Mouse (Mus musculus): ENCODE data around the gene Fancd2. TPM values are rescaled to one million over a fixed set of nuclear protein-coding genes. Genes with fewer than 3 reads are reported as not detected.

The Fancd2 gene
- polyA plus RNA-seq, 1 experiment = 4.8 TPM

DNA sequence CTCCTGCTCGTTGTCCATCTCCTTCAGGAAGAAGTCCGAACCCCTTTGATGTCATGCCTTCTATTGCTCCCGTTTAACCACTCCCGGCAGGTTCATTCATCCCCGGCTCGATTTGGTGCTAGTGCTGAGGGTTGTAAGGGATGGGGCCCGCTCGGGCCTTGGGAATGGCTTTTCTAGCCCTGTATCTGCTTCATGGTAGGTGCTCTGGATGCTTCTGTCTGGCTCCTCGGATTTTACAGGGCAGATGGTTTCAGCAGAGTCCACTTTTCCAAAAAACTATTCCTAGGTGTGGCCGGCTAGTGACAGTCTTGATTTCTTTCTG lies 73.7 kb downstream of the Fancd2 start:
- no peak for TF ChIP-seq CTCF (IDR thresholded peaks at IDR 0.05; ENCODE audit: control insufficient read depth, insufficient read depth, insufficient read length)
- TF ChIP-seq CEBPB (IDR thresholded peaks at IDR 0.05; ENCODE audit: low read depth) = no peak
- no peak for TF ChIP-seq USF1 (IDR thresholded peaks at IDR 0.05; ENCODE audit: low read depth)
- no peak for TF ChIP-seq MYOG (IDR thresholded peaks at IDR 0.05; ENCODE audit: control insufficient read depth, extremely low read depth, insufficient read length)
- Histone ChIP-seq H3K36me3 (ENCODE audit: control insufficient read depth, insufficient read depth) (peaks cover 15% of the 10 kb centered on the region), H3K4me3 (ENCODE audit: insufficient read depth, poor library complexity, severe bottlenecking) (peak overlapping the region; percentile 84), H3K79me2 (ENCODE audit: control insufficient read depth, insufficient read depth) (peaks cover 58% of the 10 kb centered on the region), H3K79me3 (ENCODE audit: low read depth) (peaks cover 51% of the 10 kb centered on the region), H3K27me3 (ENCODE audit: control insufficient read depth, insufficient read depth, insufficient read length) (no peaks in the 10 kb centered on the region), H3ac (ENCODE audit: control insufficient read depth, insufficient read length, low read depth) (peak overlapping the region; percentile 96)

GRCm38 (mm10) chr6:113608871-113609270 lies 77.4 kb downstream of the Fancd2 start:
- Histone ChIP-seq H3K79me3 (ENCODE audit: low read depth) (peaks cover 84% of the 10 kb centered on the region), H3K36me3 (ENCODE audit: control insufficient read depth, insufficient read depth) (peaks cover 44% of the 10 kb centered on the region), H3K4me3 (ENCODE audit: insufficient read depth, poor library complexity, severe bottlenecking) (no peak overlapping the region), H3K27me3 (ENCODE audit: control insufficient read depth, insufficient read depth, insufficient read length) (no peaks in the 10 kb centered on the region), H3ac (ENCODE audit: control insufficient read depth, insufficient read length, low read depth) (no peak overlapping the region), H3K79me2 (ENCODE audit: control insufficient read depth, insufficient read depth) (peaks cover 95% of the 10 kb centered on the region)
- TF ChIP-seq FOSL1 (IDR thresholded peaks at IDR 0.05; ENCODE audit: insufficient read depth, low read length, poor library complexity, severe bottlenecking) (no peak), MAX (IDR thresholded peaks at IDR 0.05) (no peak), USF1 (IDR thresholded peaks at IDR 0.05; ENCODE audit: low read depth) (no peak), CEBPB (IDR thresholded peaks at IDR 0.05; ENCODE audit: low read depth) (no peak)

GRCm38 (mm10) chr6:113609293-113609692 lies 77.8 kb downstream of the Fancd2 start:
- H3K4me3 ChIP-seq (ENCODE audit: insufficient read depth, poor library complexity, severe bottlenecking) = no peak overlapping the region
- H3K79me2 ChIP-seq (ENCODE audit: control insufficient read depth, insufficient read depth) = peaks cover 99% of the 10 kb centered on the region
- peaks cover 48% of the 10 kb centered on the region for H3K36me3 ChIP-seq (ENCODE audit: control insufficient read depth, insufficient read depth)
- H3K79me3 ChIP-seq (ENCODE audit: low read depth) = peaks cover 88% of the 10 kb centered on the region
- no peaks in the 10 kb centered on the region for H3K27me3 ChIP-seq (ENCODE audit: control insufficient read depth, insufficient read depth, insufficient read length)
- no peak overlapping the region for H3ac ChIP-seq (ENCODE audit: control insufficient read depth, insufficient read length, low read depth)
- no peak for TF ChIP-seq FOSL1 (IDR thresholded peaks at IDR 0.05; ENCODE audit: insufficient read depth, low read length, poor library complexity, severe bottlenecking)
- TF ChIP-seq MAX (IDR thresholded peaks at IDR 0.05) = no peak
- no peak for TF ChIP-seq CEBPB (IDR thresholded peaks at IDR 0.05; ENCODE audit: low read depth)
- no peak for TF ChIP-seq CTCF (IDR thresholded peaks at IDR 0.05; ENCODE audit: control insufficient read depth, insufficient read depth, insufficient read length)
- TF ChIP-seq MYOG (IDR thresholded peaks at IDR 0.05; ENCODE audit: control insufficient read depth, extremely low read depth, insufficient read length) = no peak
- no peak for TF ChIP-seq USF1 (IDR thresholded peaks at IDR 0.05; ENCODE audit: low read depth)
- no peak for TF ChIP-seq MYOD1 (IDR thresholded peaks at IDR 0.05; ENCODE audit: control insufficient read depth, insufficient read length, low read depth)

GRCm38 (mm10) chr6:113612258-113612969 lies 80.9 kb downstream of the Fancd2 start:
- TF ChIP-seq MYOD1 (IDR thresholded peaks at IDR 0.05; ENCODE audit: control insufficient read depth, insufficient read length, low read depth) = no peak
- no peak for TF ChIP-seq MAX (IDR thresholded peaks at IDR 0.05)
- no peak for TF ChIP-seq USF1 (IDR thresholded peaks at IDR 0.05; ENCODE audit: low read depth)
- TF ChIP-seq CEBPB (IDR thresholded peaks at IDR 0.05; ENCODE audit: low read depth) = no peak
- TF ChIP-seq CTCF (IDR thresholded peaks at IDR 0.05; ENCODE audit: control insufficient read depth, insufficient read depth, insufficient read length) = no peak
- TF ChIP-seq MYOG (IDR thresholded peaks at IDR 0.05; ENCODE audit: control insufficient read depth, extremely low read depth, insufficient read length) = no peak
- TF ChIP-seq FOSL1 (IDR thresholded peaks at IDR 0.05; ENCODE audit: insufficient read depth, low read length, poor library complexity, severe bottlenecking) = no peak
- Histone ChIP-seq H3K27me3 (ENCODE audit: control insufficient read depth, insufficient read depth, insufficient read length) (no peaks in the 10 kb centered on the region), H3ac (ENCODE audit: control insufficient read depth, insufficient read length, low read depth) (no peak overlapping the region), H3K79me2 (ENCODE audit: control insufficient read depth, insufficient read depth) (peaks cover 76% of the 10 kb centered on the region), H3K79me3 (ENCODE audit: low read depth) (peaks cover 66% of the 10 kb centered on the region), H3K4me3 (ENCODE audit: insufficient read depth, poor library complexity, severe bottlenecking) (no peak overlapping the region), H3K36me3 (ENCODE audit: control insufficient read depth, insufficient read depth) (peaks cover 78% of the 10 kb centered on the region)

DNA sequence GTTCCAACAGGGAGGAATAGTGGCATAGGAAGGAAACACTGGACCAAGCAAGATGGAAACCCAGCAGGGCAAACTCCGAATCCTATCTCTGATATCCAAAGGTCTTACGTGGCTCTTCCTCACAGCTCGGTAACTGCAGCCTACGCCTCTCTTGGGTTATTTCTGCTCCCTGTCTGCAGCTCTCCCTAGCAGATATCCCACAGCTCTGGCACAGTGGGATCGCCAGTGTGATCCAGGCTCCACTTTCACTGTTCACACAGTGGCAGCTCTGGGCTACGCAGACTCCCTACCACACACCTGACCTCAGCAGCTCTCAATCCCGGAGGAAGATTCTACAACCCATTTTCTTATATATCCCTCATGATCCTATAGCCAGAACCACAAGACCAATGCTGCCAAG lies 82.7 kb downstream of the Fancd2 start:
- TF ChIP-seq MYOG (IDR thresholded peaks at IDR 0.05; ENCODE audit: control insufficient read depth, extremely low read depth, insufficient read length) = no peak
- H3K79me3 ChIP-seq (ENCODE audit: low read depth) = peaks cover 50% of the 10 kb centered on the region
- H3K79me2 ChIP-seq (ENCODE audit: control insufficient read depth, insufficient read depth) = peaks cover 58% of the 10 kb centered on the region
- H3K36me3 ChIP-seq (ENCODE audit: control insufficient read depth, insufficient read depth) = peaks cover 73% of the 10 kb centered on the region
- no peak overlapping the region for H3ac ChIP-seq (ENCODE audit: control insufficient read depth, insufficient read length, low read depth)
- H3K4me3 ChIP-seq (ENCODE audit: insufficient read depth, poor library complexity, severe bottlenecking) = no peak overlapping the region
- H3K27me3 ChIP-seq (ENCODE audit: control insufficient read depth, insufficient read depth, insufficient read length) = no peaks in the 10 kb centered on the region

DNA sequence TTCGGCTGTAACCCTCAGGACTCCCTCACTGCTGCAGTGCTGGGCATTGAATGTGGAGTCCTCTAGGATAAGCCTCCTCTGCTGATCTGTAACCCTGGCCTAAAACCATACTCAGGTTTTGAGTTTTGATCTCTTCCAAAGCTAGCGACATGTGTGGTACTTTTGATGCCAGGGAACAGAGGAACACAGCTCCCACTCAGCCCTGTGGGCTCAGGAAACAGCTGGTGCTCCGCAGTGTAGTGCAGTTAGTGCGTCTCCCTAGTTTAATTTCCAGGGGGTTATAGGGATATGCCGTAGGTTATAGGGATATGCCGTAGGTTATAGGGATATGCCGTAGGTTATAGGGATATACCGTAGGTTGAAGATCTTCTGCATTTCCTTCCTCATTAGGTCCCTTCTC lies 83.5 kb downstream of the Fancd2 start:
- TF ChIP-seq CTCF (IDR thresholded peaks at IDR 0.05; ENCODE audit: control insufficient read depth, insufficient read depth, insufficient read length) (no peak), MAX (IDR thresholded peaks at IDR 0.05) (no peak), USF1 (IDR thresholded peaks at IDR 0.05; ENCODE audit: low read depth) (no peak), FOSL1 (IDR thresholded peaks at IDR 0.05; ENCODE audit: insufficient read depth, low read length, poor library complexity, severe bottlenecking) (no peak), MYOG (IDR thresholded peaks at IDR 0.05; ENCODE audit: control insufficient read depth, extremely low read depth, insufficient read length) (no peak), MYOD1 (IDR thresholded peaks at IDR 0.05; ENCODE audit: control insufficient read depth, insufficient read length, low read depth) (no peak), CEBPB (IDR thresholded peaks at IDR 0.05; ENCODE audit: low read depth) (no peak)
- Histone ChIP-seq H3K4me3 (ENCODE audit: insufficient read depth, poor library complexity, severe bottlenecking) (no peak overlapping the region), H3K79me3 (ENCODE audit: low read depth) (peaks cover 42% of the 10 kb centered on the region), H3K79me2 (ENCODE audit: control insufficient read depth, insufficient read depth) (peaks cover 50% of the 10 kb centered on the region), H3ac (ENCODE audit: control insufficient read depth, insufficient read length, low read depth) (no peak overlapping the region), H3K27me3 (ENCODE audit: control insufficient read depth, insufficient read depth, insufficient read length) (no peaks in the 10 kb centered on the region), H3K36me3 (ENCODE audit: control insufficient read depth, insufficient read depth) (peaks cover 68% of the 10 kb centered on the region)
